8 mouse cellular contexts compared by ENCODE assay signal in genomic region chr11:59526472-59527080, GRCm38 (mm10). TPM values are rescaled to one million over a fixed set of nuclear protein-coding genes. Genes with fewer than 3 reads are reported as not detected.
A peak's percentile ranks its signal among the peaks of the same experiment; 100 is the strongest.
DNase-seq lines count a peak whose midpoint lies in the region; ATAC-seq and TF ChIP-seq lines count a peak whose summit lies in the region.

Zkscan17 (minus strand) TSS chr11:59526751.

- peak in 1 of 2 experiments; percentile 21 for DNase-seq in cerebellum, adult 2 months
- DNase-seq in cerebellum, adult 8-10 months: no peak
- no peak for DNase-seq in G1E (ENCODE audit: low spot score)
- peak; percentile 65 for DNase-seq in forebrain, embryonic 11.5 days (ENCODE audit: low spot score)
- peak; percentile 49 for DNase-seq in heart, postnatal 4 days
- DNase-seq in right cerebral cortex, postnatal 36 days (ENCODE audit: low spot score in 2 of 2): no peak

- TF ChIP-seq POLR2A in cerebellum, adult 2 months (IDR thresholded peaks at IDR 0.05; ENCODE audit: borderline replicate concordance, insufficient read depth, low read length): no peak

- H3K36me3 ChIP-seq in G1E (replicated peaks): no peaks in the 10 kb centered on the region
- no peaks in the 10 kb centered on the region for H3K36me3 ChIP-seq in forebrain, embryonic 11.5 days (ENCODE audit: control insufficient read depth, insufficient read depth, low read length)
- no peaks in the 10 kb centered on the region for H3K36me3 ChIP-seq in limb, embryonic 15.5 days
- H3K36me3 ChIP-seq in neural tube, embryonic 13.5 days: no peaks in the 10 kb centered on the region

- no peak; the same call in 1 of the 2 replicates for TF ChIP-seq CTCF in cerebellum, adult 2 months (IDR thresholded peaks at IDR 0.05; ENCODE audit: borderline replicate concordance, insufficient read depth, low read depth, low read length)
- no peak for TF ChIP-seq CTCF in G1E (IDR thresholded peaks at IDR 0.05; ENCODE audit: low read depth, low read length)

- H3K27ac ChIP-seq in cerebellum, adult 2 months (ENCODE audit: insufficient read depth, low read length): no peak within 1 kb of the TSS
- no peak within 1 kb of the TSS for H3K27ac ChIP-seq in forebrain, embryonic 11.5 days (ENCODE audit: low read depth, low read length)
- H3K27ac ChIP-seq in limb, embryonic 15.5 days: no peak within 1 kb of the TSS
- H3K27ac ChIP-seq in neural tube, embryonic 13.5 days (replicated peaks): no peak within 1 kb of the TSS

- 0 out of 2 replicates have a peak, but pooled peaks cover 2% of the 10 kb centered on the region for H3K9me3 ChIP-seq in G1E (replicated peaks)
- no peaks in the 10 kb centered on the region; the same call in 1 of the 2 replicates for H3K9me3 ChIP-seq in forebrain, embryonic 11.5 days (ENCODE audit: control insufficient read depth, low read length)
- H3K9me3 ChIP-seq in limb, embryonic 15.5 days: no peaks in the 10 kb centered on the region
- no peaks in the 10 kb centered on the region for H3K9me3 ChIP-seq in neural tube, embryonic 13.5 days

- no peak for ATAC-seq in G1E (ENCODE audit: extremely low read depth, insufficient number of reproducible peaks, low FRiP score, poor library complexity, severe bottlenecking)
- no peak for ATAC-seq in forebrain, embryonic 11.5 days (replicated peaks; ENCODE audit: low FRiP score)
- ATAC-seq in limb, embryonic 15.5 days (ENCODE audit: insufficient number of reproducible peaks, low FRiP score, low TSS enrichment, low read depth): no peak
- no peak for ATAC-seq in neural tube, embryonic 13.5 days (ENCODE audit: low read depth)

- H3K4me1 ChIP-seq in cerebellum, adult 2 months (ENCODE audit: control insufficient read depth, insufficient read depth, low read length): peaks cover 16% of the 10 kb centered on the region
- no peaks in the 10 kb centered on the region for H3K4me1 ChIP-seq in G1E (ENCODE audit: insufficient read depth, low read depth, low read length)
- no peaks in the 10 kb centered on the region for H3K4me1 ChIP-seq in forebrain, embryonic 11.5 days (replicated peaks; ENCODE audit: control insufficient read depth, insufficient read depth, low read length)
- H3K4me1 ChIP-seq in limb, embryonic 15.5 days: peaks cover 11% of the 10 kb centered on the region
- H3K4me1 ChIP-seq in neural tube, embryonic 13.5 days (replicated peaks): peaks cover 8% of the 10 kb centered on the region

- no peak within 1 kb of the TSS for H3K9ac ChIP-seq in forebrain, embryonic 11.5 days (ENCODE audit: low read length)
- H3K9ac ChIP-seq in limb, embryonic 15.5 days: no peak within 1 kb of the TSS
- no peak within 1 kb of the TSS for H3K9ac ChIP-seq in neural tube, embryonic 13.5 days

- no peak within 1 kb of the TSS for H3K4me2 ChIP-seq in forebrain, embryonic 11.5 days (ENCODE audit: low read depth, low read length, severe bottlenecking)
- H3K4me2 ChIP-seq in limb, embryonic 15.5 days: no peak within 1 kb of the TSS
- no peak within 1 kb of the TSS for H3K4me2 ChIP-seq in neural tube, embryonic 13.5 days

- WGBS in cerebellum, adult 2 months: 59% methylated on average over 8 of the region's 8 CpGs
- 62% methylated on average over 8 of the region's 8 CpGs for WGBS in forebrain, embryonic 11.5 days
- WGBS in limb, embryonic 15.5 days: 48% methylated on average over 8 of the region's 8 CpGs
- WGBS in neural tube, embryonic 13.5 days: 57% methylated on average over 8 of the region's 8 CpGs

- H3K27me3 ChIP-seq in cerebellum, adult 2 months (ENCODE audit: control insufficient read depth, insufficient read depth, low read length): no peaks in the 10 kb centered on the region
- peaks cover 9% of the 10 kb centered on the region for H3K27me3 ChIP-seq in G1E (ENCODE audit: insufficient read depth, low read length)
- H3K27me3 ChIP-seq in forebrain, embryonic 11.5 days (ENCODE audit: control insufficient read depth, insufficient read depth, low read length): no peaks in the 10 kb centered on the region
- no peaks in the 10 kb centered on the region for H3K27me3 ChIP-seq in limb, embryonic 15.5 days
- no peaks in the 10 kb centered on the region for H3K27me3 ChIP-seq in neural tube, embryonic 13.5 days

- H3K4me3 ChIP-seq in cerebellum, adult 2 months (replicated peaks; ENCODE audit: insufficient read depth, low read depth, low read length): no peak within 1 kb of the TSS
- H3K4me3 ChIP-seq in G1E (ENCODE audit: low read depth, low read length): no peak within 1 kb of the TSS
- H3K4me3 ChIP-seq in forebrain, embryonic 11.5 days (ENCODE audit: low read depth, low read length): no peak within 1 kb of the TSS
- no peak within 1 kb of the TSS for H3K4me3 ChIP-seq in limb, embryonic 15.5 days
- no peak within 1 kb of the TSS for H3K4me3 ChIP-seq in neural tube, embryonic 13.5 days

RNA-seq across cellular contexts. Expression of gene Zkscan17, which starts in this region (rescaled TPM):
- polyA plus RNA-seq in cerebellum, adult 2 months (2012; rRNA removed): 12.4 and 13.1 TPM in 2 replicates
- total RNA-seq in G1E (2014; fragmentation: Nextera tagmentation): 48.6 and 48.9 TPM in 2 replicates
- total RNA-seq in G1E (2017): 14.1 and 15.3 TPM in 2 replicates
- 87.9 and 89.8 TPM in 2 replicates for polyA plus RNA-seq in G1E (2012)
- polyA plus RNA-seq in forebrain, embryonic 11.5 days (2014; fragmentation: Nextera tagmentation; extraction: Ambion mirVana): 36.6 and 39.4 TPM in 2 replicates
- total RNA-seq in heart, postnatal 4 days (2021): 10 to 100 TPM; 25.1 to 25.4 TPM
- polyA plus RNA-seq in limb, embryonic 15.5 days (2015; fragmentation: Nextera tagmentation; extraction: Ambion mirVana): 18.1 and 20.3 TPM in 2 replicates
- polyA plus RNA-seq in neural tube, embryonic 13.5 days (2015; fragmentation: Nextera tagmentation; extraction: Ambion mirVana): 13.6 and 14.1 TPM in 2 replicates

Comparison
In these comparisons a context has a peak if more than half of its experiments do, and no peak if none do; other contexts are left out.
1. DNase-seq: peak in forebrain, embryonic 11.5 days (single experiment) and heart, postnatal 4 days (single experiment); none in cerebellum, adult 8-10 months (single experiment), G1E (single experiment) and right cerebral cortex, postnatal 36 days (0 of 2).